Mouse (Mus musculus) frontal cortex, postnatal 25 days (tissue): ENCODE data around the gene Dcun1d2.
"Not testable (repeated sequence)": the region's sequence is repeated elsewhere in the genome, so short reads cannot be mapped to it uniquely, and the experiment has no call there.

ENCODE experiments used
- DNase-seq, 2 experiments: peaks; one replicate each; pipeline ENCODE4 v3.0.0; 2022; ENCODE audit warnings: low spot score in 2 of 2

The Dcun1d2 gene

GRCm38 (mm10) chr8:13287692-13288623 is at the start of gene Dcun1d2, which contains the start of gene Tmco3:
Gene Dcun1d2, minus strand, starts transcription at chr8:13288131.
Gene Tmco3, plus strand, starts transcription at chr8:13288190.
- peak; percentile 92 to 93 for DNase-seq

- no peak for DNase-seq
Observed at GRCm38 (mm10) chr8:13337678-13338077, 49.7 kb upstream of the Dcun1d2 start.

GRCm38 (mm10) chr8:13337245-13337644 is 49.3 kb upstream of the Dcun1d2 start:
- DNase-seq, result not testable (repeated sequence)

GRCm38 (mm10) chr8:13334671-13335070 is 46.7 kb upstream of the Dcun1d2 start:
- DNase-seq, result no peak

- no peak for DNase-seq
Observed at GRCm38 (mm10) chr8:13326598-13326997, 38.7 kb upstream of the Dcun1d2 start.

GRCm38 (mm10) chr8:13316671-13317070 is 28.7 kb upstream of the Dcun1d2 start:
- no peak for DNase-seq

GRCm38 (mm10) chr8:13314922-13315321 is 27.0 kb upstream of the Dcun1d2 start:
- no peak for DNase-seq

- no peak for DNase-seq
Observed at GRCm38 (mm10) chr8:13306916-13307315, 19.0 kb upstream of the Dcun1d2 start.

GRCm38 (mm10) chr8:13306309-13306909 is 18.5 kb upstream of the Dcun1d2 start:
- DNase-seq, result no peak

- DNase-seq, result no peak
Observed at GRCm38 (mm10) chr8:13305884-13306283, 18.0 kb upstream of the Dcun1d2 start.

GRCm38 (mm10) chr8:13305459-13305858 is 17.5 kb upstream of the Dcun1d2 start:
- DNase-seq, result no peak

GRCm38 (mm10) chr8:13301036-13301435 is 13.1 kb upstream of the Dcun1d2 start:
- no peak for DNase-seq

- DNase-seq, result no peak
Observed at GRCm38 (mm10) chr8:13299571-13299970, 11.6 kb upstream of the Dcun1d2 start.

- no peak for DNase-seq
Observed at GRCm38 (mm10) chr8:13293677-13294470, 5.9 kb upstream of the Dcun1d2 start.

- DNase-seq, result peak; percentile 67 to 75
Observed at GRCm38 (mm10) chr8:13292364-13292763, 4.4 kb upstream of the Dcun1d2 start.

GRCm38 (mm10) chr8:13288646-13289045 is 715 bp upstream of the Dcun1d2 start:
- DNase-seq, result no peak

- DNase-seq, result peak; percentile 53 to 62
Observed at GRCm38 (mm10) chr8:13287304-13287691, 633 bp downstream of the Dcun1d2 start.

GRCm38 (mm10) chr8:13283200-13283599 is 4.7 kb downstream of the Dcun1d2 start:
- DNase-seq, result no peak

GRCm38 (mm10) chr8:13276941-13277447 is 10.9 kb downstream of the Dcun1d2 start:
- DNase-seq, result no peak

- no peak for DNase-seq
Observed at GRCm38 (mm10) chr8:13272834-13273233, 15.1 kb downstream of the Dcun1d2 start.

GRCm38 (mm10) chr8:13267566-13267965 is 20.4 kb downstream of the Dcun1d2 start:
- DNase-seq, result no peak

- DNase-seq, result no peak
Observed at GRCm38 (mm10) chr8:13263376-13263775, 24.6 kb downstream of the Dcun1d2 start.
